Mouse (Mus musculus) gastrocnemius, adult 18-20 months (tissue): Measurements from ENCODE around the gene Bsnd. TPM values are rescaled to one million over a fixed set of nuclear protein-coding genes. Genes with fewer than 3 reads are reported as not detected.

Experiments used
- DNase-seq: peaks from one replicate; pipeline ENCODE4 v3.0.0; 2021; ENCODE audit warnings: low spot score
- long read RNA-seq, 2 experiments: library from polyadenylated mRNA; stranded (forward); transcript quantifications; one replicate each; pipeline ENCODE4 v2.0.0; 2021
- total RNA-seq, 2 experiments: library from RNA; stranded (reverse); gene quantifications; 2 replicates each; pipeline ENCODE4 v1.2.3; 2021

Bsnd gene
- not detected for total RNA-seq
- long read RNA-seq, experiment 1, result 0 reads
- long read RNA-seq, experiment 2, result 0 reads

DNA sequence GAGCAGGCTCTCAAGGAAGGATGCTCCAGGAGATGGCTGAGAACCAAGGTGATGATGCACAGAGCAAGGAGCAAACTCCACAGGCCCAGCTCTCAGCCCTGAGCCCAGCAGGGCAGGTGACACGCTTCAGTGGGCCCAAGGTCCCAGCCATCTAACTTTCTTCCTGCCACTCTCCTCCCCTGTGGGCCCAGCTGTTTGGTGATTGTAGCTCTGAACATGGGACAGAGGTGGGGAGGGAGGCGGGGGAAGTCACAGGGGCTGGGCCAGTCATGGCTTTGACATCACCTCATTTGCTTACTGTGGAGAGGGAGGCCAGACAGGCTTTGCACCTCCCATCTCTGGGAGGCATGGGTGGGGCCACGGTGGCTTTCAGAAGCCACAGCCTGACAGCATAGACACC lies at the start of gene Bsnd:
TSS of gene Bsnd (minus strand) at position 168 of the 400 bp plus-strand sequence.
- no peak for DNase-seq

DNA sequence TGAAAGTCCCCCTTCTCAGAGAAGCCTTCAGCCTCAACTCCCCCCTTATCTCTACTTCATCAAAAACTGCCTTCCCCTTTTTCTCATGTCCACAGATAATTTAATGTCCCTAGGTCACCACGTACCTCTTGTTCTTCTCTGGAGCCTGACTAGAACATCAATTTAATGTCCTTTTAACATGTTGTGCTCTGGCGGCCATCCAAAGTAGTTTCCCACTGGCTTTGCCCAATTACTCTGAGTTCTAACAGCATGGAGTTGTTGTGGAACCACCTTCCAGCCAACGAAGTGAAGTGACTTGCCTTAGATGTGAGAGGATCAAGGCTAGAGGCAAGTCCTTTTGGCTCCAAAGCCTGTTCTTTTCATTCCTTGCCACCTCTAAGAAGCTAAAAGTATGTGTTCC lies 49.4 kb upstream of the Bsnd start:
- no peak for DNase-seq

DNA sequence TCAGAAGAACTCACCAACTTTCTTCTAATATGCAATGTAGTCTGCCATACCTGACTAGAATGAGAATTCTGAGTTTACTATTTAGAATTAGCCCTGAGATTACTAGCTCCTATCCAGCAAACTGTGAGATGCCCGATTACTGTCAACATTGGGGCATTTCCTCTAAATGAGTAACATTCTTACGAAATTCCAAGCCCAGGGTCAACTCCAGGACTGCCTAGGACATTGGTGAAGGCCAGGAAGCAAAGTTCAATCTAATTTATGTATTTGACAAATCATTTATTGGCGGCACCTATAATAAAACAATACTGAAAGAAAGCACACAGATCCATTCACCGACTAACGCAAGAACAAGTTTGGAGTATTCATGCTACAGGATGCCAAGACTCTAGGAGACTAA lies 47.7 kb upstream of the Bsnd start:
- DNase-seq, result no peak

DNA sequence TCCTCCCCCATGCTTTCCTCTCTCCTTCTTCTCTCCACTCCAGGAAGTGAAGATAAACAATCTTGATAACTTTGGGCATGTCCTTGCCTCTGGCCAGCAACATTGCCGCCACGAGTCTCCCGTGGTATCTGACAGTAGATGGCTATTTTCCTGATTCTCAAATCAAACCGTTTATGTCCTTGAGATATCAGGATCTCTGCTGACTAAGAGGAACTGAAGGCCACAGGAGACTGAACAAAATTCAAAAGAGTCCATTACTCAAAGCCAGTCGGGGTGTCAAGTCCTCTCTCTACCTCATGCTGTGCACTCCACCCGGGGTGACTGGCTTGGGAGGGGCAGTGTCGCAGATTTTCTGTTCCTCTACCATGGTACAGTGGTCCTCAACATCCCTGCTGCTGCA lies 42.2 kb upstream of the Bsnd start:
- no peak for DNase-seq

DNA sequence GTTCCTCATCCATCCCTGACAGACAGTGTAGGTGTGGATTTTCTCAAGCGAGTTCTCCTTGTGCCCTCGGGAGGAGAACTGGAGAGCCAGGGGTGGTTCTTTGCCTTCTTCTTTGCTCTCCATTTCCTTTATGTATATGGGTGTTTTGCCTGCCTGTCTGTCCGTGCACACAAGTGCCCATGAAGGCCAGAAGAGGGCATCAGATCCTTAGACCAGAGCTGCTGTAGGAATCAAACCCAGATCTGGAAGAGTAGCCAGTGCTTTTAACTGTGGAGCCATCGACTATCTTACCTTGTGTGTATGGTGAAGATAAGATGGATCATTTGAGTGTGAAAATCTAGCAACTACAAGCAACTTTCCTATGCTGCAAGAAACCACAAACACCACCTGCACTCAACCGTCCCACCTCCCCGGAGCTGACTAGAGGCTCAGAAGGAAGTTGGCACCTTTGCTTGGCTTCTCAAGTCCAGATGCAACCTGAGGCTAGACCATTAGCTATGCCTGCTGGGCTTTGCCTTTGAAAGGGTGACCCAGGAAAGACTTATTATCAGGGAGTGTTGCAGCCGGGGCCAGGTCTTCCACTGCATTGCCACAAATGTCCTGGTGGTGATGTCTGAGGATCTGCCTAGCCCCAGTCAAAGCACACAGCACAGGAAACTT lies 41.5 kb upstream of the Bsnd start:
- DNase-seq, result no peak

DNA sequence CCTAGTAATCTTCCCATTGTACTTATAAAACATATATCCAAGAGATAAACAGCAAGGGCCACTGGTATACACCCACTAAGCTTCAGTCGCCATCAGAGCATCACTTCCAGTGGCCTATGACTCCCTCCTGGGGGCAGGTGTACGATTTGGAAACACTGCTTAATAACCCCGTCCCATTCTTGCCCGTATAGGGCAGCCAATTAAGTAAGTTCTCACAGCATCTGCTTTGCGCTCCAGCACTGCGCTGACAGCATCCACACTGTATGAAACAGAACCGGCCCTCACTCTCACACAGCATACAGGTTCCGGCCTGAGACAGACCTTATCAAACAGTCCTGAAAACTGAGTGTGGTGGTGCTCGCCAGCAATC lies 38.0 kb upstream of the Bsnd start:
- no peak for DNase-seq

DNA sequence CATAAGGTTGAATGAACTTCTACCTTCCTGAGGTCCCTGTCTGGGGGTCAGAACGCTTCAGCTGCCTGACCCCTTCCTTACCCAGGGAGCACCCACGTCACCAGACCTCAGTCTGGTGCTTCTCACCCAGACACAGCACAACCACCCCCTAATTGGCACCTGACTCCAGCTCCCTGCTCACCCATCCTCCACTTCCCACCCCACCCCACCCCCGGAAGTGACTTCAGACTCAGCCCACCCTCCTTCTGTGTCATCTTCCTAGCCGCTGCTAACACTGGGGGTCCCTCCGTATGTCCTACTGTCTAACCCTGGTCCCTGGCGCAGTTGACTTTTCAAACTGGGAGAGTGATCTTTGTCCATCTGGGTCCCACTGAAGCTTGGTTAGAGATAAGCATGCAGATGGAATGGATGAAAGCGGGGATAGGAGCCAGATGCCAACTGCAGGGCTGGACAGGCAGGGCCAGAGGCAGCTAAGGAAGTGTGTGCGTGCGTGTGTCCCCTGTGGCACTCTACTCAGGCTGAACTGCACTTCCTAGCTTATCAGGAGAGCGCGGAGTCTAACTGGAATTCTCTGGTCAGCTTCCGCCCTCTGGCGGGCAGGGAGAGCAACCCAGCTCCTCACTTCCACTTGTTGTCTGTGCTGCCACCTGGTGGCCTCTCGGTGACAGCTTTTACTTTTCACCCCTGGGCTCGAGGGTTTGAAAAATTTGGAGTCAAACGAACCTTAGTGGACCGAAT lies 37.5 kb upstream of the Bsnd start:
- DNase-seq, result peak; percentile 89

DNA sequence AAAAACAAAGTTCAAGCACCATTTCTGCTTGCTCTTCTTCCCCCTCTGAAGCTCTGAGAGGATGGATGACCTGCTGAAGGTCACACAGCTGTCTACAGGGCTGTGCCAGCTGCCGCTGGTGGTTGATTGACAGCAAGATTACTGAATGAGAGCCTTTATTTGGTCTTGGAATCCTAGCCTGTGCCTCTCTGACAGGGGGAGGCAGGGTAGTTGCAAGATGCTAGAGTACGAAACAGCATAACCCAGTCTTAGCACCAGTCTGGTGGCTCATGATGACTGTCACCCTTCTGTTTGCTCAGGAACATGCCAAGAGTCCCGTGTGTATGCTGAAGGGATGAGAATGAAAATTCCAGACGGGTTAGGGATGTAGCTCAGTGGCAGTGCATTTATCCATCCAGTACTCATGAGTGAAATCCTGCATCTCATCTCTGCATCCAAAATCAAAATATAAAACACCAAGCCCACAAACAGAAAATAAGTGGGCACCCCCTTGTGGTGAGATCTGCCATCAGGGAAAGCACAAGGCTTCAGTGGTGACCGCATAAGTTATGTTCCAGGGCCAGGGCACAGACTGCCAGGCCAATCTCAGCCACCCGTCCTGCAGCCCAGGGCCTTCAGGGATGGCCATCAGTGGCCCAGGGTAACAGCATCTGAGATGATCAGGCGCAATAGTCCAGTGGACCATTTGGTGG lies 35.9 kb upstream of the Bsnd start:
- DNase-seq, result no peak

DNA sequence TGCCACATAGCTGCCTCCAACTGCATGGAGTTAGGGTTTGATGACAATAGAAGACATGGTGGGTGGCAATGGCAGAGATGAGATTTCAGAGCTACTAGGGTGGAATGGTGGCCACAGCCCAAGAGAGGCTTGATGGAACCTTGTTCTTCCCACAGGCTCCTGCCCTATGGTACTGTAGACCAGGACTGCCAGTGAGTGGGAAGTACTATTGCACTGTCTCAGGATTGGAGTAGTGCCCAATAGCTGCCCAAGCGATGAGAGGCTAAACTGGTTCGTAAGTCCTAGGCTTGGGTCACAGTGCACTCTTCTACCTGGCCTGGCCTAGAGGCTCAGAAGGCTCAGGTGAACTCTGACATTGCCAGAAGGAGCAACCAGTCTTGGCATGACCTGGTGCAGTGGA lies 32.9 kb upstream of the Bsnd start:
- no peak for DNase-seq

DNA sequence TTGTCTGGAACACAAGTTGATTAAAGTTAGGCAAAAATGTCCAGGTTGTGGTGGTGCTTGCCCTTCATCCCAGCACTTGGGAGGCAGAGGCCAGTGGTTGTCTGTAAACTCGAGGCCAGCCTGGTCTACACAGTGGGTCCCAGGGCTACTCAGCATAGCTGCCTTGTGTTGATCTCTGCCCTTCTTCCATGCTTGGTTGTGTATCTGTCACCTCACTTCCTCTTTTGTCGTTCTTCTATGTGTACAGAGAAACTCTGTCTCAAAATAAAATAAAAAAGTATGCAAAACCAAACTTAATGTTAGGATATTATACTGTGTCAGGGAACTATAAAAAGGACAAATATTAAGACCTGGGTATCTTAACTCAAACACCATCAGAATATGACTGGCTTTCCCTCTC lies 32.0 kb upstream of the Bsnd start:
- DNase-seq, result no peak

DNA sequence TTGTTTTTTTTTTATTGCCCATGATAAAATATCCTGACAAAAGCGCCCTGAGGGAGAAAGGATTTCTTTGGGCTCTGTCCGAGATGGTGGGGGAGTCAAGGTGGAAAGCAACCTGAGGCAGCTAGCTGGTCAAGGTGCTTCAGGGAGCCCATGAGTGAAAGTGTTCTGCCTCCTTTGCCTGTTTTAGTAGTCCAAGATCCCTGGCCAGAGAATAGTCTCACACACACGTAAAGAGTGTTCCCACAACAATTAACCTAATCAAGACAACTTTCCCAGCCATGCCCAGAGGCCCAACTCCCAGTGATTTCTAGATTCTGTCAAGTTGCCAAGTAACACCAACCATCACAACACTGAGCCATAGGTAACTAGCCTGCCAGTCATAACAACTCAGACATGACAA lies 30.5 kb upstream of the Bsnd start:
- no peak for DNase-seq

DNA sequence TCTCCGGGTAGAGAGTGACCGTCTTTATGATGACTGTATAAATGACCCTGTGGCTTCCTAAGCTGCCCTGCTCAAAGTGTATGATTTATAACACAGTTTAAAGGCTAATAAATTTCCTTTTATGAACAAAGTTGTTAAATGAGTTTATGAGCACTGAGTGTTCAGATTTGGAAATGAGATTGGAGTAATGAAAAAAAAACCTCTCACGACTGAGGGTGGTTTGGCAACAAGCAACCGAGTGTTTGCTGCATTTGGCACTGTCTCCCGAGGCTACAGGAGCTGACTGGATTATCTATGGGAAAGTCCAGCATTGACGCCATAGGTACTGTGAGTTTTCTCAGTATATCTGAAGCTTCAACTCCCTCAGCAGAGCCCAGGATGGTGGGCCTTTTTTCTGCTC lies 22.5 kb upstream of the Bsnd start:
- no peak for DNase-seq

DNA sequence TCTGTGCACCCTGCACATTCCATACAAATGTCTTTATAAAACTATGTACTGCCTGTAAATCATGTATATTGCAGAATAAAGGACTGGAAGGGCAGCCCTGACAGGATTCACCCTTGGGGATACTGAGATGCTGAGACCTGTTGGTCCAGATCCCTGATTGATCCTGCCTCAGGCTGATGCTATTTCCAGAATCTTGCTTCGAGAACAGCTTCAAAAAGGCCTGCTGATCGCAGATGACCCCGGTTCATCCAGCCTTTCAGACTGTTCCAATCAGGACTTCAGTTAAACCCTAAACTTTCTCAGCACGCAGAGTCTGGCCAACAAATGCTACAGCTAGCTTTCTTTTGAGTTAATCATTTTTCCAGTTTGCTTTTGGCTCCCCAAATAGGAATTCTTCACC lies 17.8 kb upstream of the Bsnd start:
- no peak for DNase-seq

DNA sequence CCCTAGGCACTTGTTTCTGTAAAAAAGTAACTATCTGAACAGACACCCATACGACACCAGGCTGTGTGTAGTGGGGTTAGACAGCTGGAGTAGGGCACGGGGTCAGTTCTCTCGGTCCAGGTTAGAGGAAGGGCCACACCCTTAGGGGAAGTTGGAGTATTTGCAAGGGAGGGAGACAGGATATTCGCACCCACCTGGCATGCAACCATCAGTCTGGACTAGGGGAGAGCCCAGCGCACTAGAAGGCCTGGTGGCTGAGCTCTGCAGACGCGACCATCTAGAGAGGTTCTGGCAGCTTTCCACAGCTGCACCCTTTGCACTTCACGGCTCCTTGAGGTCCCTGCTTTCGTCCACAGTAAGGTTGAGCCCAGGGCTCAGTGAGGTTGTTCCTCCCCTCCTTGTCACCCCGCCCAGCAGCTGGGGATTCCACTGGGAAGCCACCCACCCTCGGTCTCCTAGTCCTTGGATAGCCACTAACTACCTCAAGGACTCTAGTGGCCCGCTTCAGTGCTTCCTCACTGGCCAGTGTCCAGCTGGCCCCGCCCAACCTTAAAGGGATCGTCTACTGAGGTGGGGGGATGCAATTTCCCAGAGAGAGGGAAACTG lies 13.5 kb upstream of the Bsnd start:
- DNase-seq, result no peak

DNA sequence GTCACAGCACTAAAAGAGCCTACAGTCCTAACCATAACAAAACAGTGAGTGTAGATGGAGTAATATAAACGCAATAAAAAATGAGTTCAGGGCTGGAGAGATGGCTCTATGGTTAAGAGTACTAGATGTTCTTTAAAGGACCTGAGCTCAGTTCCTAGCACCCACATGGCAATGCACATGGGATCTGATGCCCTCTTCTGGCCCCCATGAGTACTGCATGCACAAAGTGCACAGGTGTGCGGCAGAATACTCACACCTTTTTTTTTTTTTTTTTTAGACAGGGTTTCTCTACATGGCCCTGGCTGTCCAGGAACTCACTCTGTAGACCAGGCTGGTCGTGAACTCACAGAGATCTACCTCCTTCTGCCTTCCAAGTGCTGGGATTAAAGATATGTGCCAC lies 11.5 kb upstream of the Bsnd start:
- no peak for DNase-seq

DNA sequence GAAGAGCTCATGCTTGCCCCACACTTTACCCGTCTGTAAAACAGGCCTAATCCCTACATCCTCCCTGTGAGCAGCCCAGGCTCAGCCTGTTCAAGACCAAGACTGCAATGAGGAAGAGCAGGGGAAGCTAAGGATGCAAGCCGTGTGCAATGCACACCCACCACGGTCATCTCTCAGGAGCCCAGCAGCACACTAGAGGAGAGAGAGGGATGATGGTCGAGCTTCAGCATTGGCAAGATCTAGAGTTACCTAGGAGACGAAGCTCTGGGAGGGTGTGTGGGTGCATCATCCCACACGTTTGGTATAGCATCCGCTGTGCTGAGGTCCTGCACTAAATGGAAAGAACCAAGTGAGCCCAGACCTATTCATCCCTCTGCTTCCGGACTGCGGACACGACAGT lies 8.0 kb upstream of the Bsnd start:
- no peak for DNase-seq

DNA sequence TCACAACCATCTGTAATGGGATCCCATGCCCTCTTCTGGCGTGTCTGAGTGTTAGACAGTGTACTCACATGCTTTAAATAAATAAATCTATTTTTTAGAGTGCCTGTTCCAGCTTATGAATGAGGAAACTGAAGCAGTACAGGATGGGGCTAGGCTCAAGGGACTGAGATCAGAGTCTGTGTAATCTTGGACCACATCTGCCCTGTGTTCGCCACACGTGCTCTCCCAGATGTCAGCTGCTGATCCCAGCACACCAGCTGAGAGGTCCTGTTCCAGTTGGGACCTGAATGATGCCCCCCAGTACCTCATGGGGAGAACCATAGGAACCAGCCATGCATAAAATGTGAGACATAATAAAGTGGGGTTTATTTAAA lies 6.4 kb upstream of the Bsnd start:
- no peak for DNase-seq

DNA sequence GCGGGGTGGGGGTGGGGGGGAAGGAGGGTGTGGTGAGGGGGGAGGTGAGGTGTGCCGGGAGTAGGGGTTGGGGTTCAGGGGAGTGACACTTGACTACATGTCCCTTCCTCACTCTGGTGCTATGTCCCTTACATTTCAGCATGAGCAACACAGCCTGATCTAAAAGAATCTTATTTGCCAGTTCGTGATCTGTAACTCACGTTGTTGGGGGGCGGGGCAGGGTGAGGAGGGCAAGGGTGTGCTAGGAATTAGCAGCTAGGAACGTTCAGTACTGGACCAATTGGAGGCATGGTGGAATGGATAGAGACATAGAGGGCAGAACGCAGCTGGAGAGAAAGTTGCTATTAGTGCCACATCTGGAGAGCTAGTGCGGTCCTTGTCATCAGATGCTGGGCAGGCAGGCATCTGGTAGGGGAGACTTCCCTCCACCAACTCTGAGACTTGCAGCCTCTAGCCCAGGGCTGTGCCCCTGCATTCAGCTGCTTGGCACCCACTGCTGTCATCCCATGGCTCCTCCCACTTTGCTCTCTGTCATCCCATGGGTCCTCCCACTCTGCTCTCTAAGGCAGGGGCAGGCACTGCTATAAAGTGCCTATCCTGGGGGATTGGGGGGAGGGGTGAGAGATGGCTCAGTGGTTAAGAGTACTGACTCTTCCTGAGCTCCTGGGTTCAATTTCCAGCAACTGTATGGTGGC lies 5.8 kb upstream of the Bsnd start:
- no peak for DNase-seq

DNA sequence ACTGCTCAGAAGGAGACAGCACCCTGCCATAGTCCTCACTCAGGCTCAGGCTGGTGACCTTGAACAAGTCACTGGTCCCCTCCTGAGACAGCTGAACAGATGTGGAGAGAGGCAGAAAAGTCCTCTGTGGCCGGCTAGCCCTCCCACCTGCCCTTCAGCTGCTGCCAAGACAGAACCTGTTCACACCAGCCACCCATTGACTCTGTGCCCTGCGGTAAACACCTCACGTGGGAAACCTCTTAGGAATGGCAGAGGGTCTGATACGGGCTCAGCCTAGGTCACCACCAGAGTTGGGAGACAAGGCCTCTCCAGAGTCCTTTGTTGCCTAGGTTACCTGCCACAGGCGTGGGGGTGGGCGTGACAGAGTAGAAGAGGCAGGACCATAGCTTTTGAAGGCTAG lies 4.8 kb upstream of the Bsnd start:
- no peak for DNase-seq

DNA sequence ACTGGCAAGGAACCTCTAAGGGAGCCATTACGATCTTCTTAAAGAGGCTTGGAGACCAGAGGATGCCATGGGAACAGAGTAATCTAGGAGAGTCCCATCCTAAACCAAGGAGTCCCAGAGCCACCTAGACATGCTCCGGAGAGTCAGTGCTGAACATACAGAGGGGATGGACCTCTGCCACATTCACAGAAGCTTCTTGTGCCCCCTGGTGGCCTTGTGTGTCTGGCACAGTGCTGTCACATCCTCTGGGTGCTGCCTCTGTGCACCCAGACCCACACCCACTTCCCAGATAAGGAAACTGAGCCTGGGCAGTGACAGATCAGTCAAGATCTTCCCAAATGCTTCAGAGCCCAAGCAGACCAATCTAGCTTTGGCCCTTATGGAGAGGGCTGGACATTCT lies 1.6 kb upstream of the Bsnd start:
- DNase-seq, result no peak

DNA sequence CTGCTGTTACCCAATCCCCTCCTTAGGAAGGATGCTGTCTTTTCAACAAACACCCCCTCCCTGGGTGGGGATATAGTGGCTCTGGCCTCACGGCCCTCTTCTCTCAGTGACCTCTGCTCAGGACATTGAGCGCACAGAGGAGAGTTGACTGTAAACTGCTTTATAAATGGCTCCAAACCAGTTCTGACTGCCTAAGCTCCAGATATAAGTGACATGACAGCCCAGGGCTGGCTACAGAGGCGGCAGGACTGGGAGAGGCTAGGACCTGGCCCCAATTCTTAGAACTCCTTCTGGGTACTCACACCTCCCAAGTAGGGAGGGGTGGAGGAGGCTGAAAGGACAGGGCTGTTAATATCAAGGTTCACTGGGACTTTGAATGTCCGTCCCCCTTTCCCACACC lies 1.5 kb downstream of the Bsnd start:
- DNase-seq, result no peak

DNA sequence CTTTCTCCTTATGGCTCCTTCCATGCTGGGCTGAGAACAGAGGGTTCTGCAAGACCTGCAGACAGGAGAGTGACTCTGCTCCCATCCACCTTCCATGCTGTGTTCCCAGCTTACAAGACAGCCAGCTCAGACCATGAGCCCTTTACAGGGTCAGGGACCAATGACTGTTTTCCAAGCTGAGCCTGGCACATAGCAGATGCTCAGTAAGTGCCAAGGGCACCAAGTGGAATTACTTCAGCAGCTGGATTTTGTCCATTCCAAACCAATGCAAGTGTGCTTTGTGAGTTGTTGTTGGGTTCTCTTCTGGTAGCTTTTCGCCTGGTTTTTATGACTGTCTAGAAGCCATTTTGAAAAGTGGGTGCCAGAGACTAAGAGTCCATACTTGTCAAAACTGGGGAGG lies 8.3 kb downstream of the Bsnd start:
- DNase-seq, result no peak
